Mouse (Mus musculus) monocyte, adult 2 months (primary cell): ENCODE results near the gene Slc40a1.

Experiments
- DNase-seq, 2 experiments: peaks; one replicate each; pipeline ENCODE4 v3.0.0; 2022; ENCODE audit warnings: low spot score in 2 of 2, low read depth in 1 of 2

The Slc40a1 gene

DNA sequence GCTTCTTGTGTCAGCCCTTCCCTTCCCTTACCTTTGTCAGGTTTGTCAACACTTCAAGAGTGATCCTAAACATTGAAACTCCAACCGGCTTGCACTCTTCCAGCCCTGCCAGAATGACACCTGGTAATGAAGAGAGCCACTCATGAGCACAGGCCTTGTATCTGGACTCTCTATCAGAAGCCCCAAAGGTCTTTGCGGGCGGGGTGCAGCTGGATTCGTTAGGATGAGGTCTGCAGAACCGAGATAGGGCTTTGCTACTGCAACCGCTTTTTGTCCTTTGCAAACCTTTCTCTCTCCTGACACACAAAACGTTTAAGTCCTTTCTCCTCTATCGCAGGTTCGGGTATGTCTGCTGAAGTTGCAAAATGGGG lies at the start of gene Slc40a1:
Gene Slc40a1 (minus strand): TSS at position 131 of the 371 bp plus-strand sequence.
- no peak for DNase-seq

DNA sequence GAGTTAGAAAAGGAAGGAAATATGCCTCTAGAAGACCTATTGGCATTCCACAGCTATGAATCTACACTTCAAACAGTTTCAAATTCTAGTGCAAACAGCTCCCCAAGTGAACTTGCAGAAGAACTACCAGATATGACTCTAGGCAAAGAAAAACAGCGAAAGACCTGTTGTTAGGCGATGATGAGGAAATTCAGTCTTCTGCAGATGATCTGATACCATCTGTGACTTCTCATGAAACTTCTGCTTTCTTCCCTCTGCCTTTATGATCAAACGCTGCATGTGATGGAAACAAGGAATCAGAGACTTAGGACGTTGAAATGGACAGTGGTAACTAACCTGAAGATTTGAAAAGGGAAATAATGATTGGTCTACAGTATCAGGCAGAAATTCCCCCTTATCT lies 45.0 kb upstream of the Slc40a1 start:
- no peak for DNase-seq

DNA sequence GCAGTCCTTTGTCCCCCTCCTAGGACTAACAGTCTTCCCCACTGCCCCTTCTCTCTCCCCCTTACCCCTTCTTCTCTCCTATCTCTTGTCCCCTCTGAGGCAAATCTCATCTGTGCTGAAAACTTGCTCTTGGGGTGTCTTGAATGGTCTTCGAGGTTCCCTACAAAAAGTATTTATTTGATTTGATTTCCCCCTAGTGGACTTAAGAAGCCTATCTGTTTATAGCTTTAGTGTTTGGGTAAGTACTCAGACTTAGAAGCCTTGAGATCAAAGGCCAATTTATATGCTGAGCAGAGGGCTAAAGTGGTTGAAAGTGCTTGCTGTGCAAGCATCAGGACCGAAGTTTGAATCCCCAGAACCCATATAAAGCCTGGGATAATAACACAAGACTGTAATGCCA lies 22.7 kb upstream of the Slc40a1 start:
- no peak for DNase-seq

GRCm38 (mm10) chr1:45947843-45948242 lies 21.5 kb upstream of the Slc40a1 start:
- DNase-seq: no peak

- no peak for DNase-seq
Observed at GRCm38 (mm10) chr1:45931127-45931526, 4.8 kb upstream of the Slc40a1 start.

GRCm38 (mm10) chr1:45926911-45927310 lies 588 bp upstream of the Slc40a1 start:
- no peak for DNase-seq

DNA sequence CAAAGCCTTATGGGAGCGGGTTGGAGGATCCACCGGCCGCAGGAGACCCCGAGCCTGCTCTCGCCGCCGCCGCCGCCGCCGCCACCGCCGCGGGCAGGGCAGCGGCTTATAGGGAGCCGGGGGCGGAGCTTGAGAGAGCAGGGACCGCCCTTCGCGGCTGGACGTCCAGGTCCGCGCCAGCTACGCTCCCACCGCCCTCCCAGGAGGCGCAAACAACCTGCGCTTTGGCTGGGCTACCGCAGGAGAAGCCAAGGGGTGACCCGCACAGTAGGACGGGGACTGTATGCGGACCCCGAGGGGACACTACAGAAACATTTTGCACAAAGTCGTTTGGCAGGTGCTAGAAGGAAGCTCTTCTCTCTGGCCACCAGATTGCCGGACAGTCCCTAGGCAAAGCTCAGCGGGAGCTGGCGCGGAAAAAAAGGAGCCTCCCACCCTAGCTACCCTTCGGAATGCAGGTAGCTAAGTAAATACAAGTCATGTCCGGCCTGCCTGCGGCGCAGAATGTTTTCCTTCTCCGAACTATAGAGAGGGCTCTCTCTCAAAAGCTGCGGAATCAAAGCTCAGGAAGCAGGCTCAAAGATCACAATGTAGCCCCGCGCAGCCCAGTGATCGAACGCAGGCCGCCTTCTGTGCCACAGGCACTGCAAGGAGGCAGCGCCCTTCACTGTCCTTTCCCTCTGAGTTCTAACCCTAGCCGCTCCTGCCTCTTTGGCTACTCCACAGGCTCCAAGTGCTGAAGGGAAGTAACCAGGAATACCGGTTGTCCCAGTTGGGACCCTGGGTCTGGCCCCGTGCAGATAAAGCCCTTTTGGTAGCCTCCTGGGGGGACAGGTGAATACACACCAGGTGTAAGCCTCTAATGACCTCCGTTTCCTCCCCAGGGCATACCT lies 577 bp downstream of the Slc40a1 start:
- no peak for DNase-seq

DNA sequence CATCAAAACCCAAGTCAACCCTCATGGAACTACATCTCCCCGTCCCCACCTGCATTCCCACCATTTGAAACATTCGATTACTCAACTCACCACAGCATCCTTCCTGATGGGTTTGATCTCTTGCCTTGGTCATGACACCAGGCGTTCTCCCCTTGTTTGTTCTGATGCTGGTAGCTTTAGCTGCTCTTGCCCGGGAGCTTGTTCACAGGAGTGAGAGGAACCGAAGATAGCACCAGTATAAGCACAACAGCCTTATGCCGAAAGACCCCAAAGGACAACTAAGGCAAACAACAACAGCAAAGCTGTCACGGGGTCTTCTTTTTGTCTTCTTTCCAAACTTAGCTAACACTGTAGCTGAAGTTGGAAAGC lies 1.2 kb downstream of the Slc40a1 start:
- DNase-seq: no peak

DNA sequence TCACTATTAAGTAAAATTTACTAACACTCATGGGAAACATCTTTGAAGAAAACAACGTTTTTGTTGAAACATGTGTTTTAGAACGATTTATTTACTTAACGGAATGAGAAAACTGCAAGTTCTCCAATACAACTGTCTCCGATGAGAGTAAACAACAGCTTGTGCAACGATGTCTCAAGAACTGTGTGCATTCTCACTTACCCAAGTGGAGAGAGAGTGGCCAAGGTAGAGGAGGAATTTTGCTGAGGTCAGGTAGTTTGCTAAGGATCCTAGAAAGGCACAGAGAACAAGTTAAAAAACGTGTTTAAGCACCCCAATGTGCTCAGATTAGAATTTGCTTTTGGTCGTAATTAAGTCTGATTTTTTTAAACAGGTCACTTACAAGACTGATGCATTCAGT lies 1.8 kb downstream of the Slc40a1 start:
- no peak for DNase-seq

DNA sequence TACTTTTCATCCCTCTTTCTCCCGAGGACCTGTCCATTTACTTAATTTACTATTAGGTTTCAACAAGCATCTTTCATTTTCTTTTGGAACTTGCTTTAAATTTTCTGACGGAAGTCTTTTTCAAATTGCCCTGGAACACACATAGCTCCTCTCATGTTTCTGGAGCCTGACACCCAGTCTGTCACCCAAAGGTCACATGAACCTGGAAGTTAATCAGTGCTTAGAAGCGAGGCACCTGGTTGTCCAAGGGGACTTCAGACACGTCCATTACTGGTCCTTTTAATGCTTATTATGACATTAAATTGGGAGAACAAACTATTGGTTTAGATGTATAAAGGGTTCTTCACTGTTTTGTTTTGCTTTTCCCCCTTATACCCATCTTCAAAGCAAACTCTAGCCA lies 3.0 kb downstream of the Slc40a1 start:
- DNase-seq: no peak

DNA sequence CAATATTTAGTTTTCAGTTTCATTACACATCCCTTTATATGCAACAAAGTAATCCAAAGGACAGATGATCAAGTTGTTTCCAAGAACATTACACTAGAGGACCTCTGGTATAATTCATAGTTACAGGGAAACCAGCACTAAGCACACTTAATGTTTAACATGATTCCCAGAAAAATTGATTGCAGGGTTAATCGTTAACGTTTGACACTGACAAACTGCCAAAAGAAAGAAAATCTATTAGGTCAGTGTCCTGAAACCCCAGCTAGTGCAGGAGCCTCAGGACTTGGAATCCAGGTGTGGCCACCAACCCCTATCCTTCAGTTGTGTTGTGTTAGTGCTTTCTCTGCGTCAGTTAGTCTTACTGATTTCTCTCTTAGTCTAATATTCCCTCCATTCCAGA lies 5.6 kb downstream of the Slc40a1 start:
- no peak for DNase-seq

DNA sequence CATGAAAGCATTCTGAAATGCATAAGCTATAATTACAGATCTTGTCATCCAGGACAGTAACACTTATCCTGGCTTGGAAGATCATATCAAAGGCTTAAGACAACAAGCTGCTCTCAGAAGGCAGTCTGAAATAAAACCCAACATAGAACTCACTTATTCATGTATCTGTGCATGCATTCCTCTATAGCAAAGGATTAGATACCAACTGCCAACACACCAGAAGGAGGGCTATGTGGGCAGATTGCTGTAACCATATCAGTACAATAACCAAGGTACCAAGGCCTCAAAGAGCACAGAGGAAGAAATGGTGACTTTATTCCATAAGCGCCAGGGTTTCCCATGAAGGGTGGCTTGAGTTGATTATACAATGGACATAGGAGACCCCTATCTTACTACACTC lies 6.6 kb downstream of the Slc40a1 start:
- DNase-seq: no peak

GRCm38 (mm10) chr1:45917136-45917803 lies 9.1 kb downstream of the Slc40a1 start:
- DNase-seq: no peak

DNA sequence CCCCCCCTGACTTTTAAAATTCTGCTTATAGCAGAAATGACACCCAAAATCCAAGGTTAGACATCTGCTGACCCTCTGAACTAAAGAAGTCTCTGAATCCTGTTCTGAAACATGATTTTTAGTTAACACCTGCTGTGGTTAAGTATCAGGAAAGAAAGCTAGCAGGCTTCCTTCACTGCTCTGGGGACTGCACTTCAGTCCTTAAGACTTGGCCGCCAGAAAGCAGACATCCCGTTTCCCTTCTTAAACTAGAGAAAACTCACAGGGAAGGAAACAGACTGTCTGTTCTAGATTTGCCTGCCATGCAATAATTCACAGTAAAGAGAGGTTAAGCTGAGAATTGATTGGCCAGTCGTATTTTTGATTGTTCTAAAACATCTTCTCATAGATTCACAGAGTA lies 10.1 kb downstream of the Slc40a1 start:
- no peak for DNase-seq

DNA sequence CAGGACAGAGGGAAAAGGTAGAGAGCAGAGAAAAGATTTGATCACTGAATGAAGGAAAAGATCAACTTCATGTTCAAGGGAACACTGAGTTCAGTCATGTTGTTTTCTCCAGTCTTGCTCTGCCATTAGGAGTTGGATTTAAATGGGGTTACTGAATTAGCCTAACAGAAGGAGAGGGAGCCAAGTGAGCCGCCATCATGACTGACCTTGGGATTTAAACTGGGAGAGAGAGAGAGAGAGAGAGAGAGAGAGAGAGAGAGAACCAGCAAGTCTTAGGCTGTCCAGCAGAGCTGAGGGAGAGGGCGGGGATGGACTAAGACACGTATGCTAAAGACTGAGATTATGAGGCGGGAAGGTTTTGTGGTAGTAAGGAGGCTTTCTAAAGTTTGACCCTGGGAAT lies 12.1 kb downstream of the Slc40a1 start:
- no peak for DNase-seq

- DNase-seq: no peak
Observed at GRCm38 (mm10) chr1:45905107-45905821, 21.1 kb downstream of the Slc40a1 start.

DNA sequence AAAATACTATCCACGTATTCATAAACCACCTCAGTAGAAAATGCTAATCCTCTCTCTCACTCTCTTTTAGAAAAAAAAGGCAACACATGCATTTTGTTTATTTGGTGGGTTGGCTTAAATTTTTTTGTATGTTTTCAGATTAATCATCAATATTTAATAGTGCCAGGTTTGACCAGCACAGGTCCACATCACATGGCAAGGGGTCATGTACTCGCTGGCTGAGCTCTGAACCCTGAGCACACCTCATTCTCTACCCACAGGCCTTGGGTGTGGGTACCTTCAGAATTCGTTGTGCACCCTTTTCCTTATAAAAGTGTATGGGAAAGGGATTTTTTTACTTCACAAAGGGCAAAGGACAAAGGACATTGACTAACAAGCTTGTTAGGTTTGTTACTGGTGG lies 22.2 kb downstream of the Slc40a1 start:
- DNase-seq: no peak

GRCm38 (mm10) chr1:45898044-45898443 lies 28.3 kb downstream of the Slc40a1 start:
- no peak for DNase-seq

GRCm38 (mm10) chr1:45894168-45894912 lies 32.0 kb downstream of the Slc40a1 start:
- DNase-seq: no peak

DNA sequence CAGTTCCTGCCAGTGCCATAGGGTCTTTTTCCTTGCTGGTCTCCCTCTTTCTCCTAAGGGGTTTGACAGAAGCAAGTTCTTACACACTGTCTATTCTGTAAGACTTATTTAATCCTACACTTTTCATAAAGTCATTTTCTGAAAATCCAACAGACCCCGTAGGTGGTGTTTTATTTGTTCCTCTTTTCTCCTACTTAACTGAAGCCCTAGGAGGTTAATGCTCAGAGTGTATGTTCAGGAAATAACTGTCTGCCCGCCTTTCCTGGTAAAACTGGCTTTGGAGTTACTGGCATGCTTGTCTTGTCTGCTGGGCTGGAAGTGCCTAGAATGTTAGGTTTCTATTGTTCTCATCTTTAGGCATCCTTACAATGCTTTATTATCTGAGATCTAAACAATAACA lies 34.3 kb downstream of the Slc40a1 start:
- DNase-seq: no peak

DNA sequence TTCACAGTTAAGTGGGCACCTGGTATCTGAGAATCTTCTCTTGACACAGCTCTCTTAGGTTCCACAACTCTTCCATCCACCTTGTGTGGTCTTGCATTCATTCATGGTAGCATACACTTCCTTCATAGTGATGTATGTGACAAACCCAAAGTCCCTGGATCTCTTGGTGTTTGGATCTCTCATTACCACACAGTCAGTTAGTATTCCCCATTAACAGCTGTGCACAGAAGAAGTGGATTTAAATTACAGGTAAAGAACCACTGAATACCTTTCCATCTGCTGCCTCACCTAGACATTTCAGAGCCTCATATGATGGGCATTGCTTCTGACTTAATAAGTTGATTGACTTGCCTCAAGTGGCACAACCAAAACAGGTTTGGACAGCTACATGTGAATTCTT lies 36.1 kb downstream of the Slc40a1 start, which contains the start of gene Gm5269:
Gene Gm5269 (minus strand): TSS at position 101 of the 400 bp plus-strand sequence.
- DNase-seq: no peak
